Mouse (Mus musculus): ENCODE results near the gene Tesmin.

- peak; percentile 29; the same call in 1 of the 2 replicates for TF ChIP-seq POLR2A (IDR thresholded peaks at IDR 0.05; ENCODE audit: borderline replicate concordance, control insufficient read depth, low read depth, low read length)
- peak; percentile 73 for TF ChIP-seq CTCF (IDR thresholded peaks at IDR 0.05; ENCODE audit: control insufficient read depth, insufficient read depth, low read length)
Observed at GRCm38 (mm10) chr19:3389089-3389488, 432 bp downstream of the Tesmin start.

All from bone marrow, adult 2 months (tissue).